Mouse (Mus musculus) layer of hippocampus, adult 9-10 months (tissue): ENCODE measurements around the gene D6Wsu163e.

ENCODE experiments used
- DNase-seq: peaks from one replicate; pipeline ENCODE4 v3.0.0; 2022; ENCODE audit warnings: low spot score

Gene D6Wsu163e

DNA sequence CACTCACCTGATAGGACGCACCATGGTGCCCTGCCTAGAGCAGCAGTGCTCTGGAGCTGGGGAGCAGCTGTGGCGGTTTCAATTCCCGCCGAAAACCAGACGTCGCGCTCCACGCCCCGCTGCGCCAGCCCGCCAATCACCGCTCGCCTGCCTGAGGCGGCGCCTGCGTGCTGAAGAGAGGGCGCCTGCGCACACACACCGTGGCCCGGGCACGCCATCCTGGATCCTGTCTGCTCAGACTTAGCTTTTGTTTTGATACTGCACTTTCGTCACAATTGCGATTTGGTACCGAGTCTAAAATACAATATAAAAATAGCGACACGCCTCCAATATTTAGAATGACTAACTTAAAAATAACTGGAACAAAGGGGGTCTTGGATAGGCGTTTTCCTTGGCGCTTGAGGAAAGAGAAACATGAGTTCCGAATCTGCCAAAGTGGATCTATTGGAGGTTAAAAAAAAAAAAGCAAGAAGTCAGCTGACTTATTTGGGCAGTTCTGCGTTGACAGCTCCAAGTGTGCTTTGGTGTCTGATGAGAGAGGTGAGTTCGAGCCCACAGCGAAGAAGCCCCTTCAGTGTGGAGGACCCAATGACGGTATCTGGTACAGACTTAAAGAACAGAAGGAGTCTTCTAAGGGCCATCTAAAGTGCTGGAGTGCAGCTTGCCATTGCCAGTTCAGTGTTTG lies at the start of gene D6Wsu163e, which contains the start of gene Rad51ap1:
Gene D6Wsu163e (plus strand): TSS at position 476 of the 685 bp plus-strand sequence.
Gene Rad51ap1 (minus strand): TSS at position 101 of the 685 bp plus-strand sequence.
- peak; percentile 89 for DNase-seq

DNA sequence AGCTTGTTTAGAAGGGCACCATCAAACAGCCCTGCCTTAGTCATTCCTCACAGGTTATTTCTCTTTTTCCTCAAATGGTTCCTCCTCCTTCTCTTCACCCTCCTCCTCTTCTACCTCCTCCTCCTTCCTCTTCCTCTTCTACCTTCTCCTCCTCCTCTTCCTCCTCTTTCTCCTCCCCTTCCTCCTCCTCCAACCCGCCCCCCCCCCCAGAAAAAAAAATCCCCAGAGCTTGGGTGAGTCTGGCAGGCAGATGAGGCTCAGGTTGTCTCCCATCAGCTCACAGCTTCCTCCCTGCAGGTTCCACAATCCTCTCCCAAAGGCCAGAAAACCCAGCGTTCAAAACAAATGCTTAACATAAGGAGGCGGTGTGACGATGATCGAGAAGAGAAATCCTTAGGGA lies 32.4 kb upstream of the D6Wsu163e start:
- no peak for DNase-seq

DNA sequence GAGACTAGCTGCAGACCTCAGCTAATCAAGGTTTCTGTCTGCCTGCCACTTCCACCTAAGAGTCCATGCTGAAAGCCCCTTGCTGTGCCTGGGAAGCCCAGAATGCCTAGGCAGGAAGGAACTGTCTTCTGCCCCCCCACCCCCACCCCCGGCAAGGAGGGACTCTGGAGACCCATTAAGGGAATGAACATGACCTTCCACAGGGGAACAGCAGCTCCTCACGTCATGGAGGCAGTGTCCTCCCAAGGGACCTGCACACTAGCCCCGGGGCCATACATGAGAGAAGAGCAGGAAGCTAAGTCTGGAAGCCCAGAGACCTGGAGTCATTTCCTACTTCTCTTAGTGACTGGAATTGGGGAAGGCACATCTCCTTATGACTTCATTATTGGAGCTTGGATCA lies 31.9 kb upstream of the D6Wsu163e start:
- DNase-seq = no peak

DNA sequence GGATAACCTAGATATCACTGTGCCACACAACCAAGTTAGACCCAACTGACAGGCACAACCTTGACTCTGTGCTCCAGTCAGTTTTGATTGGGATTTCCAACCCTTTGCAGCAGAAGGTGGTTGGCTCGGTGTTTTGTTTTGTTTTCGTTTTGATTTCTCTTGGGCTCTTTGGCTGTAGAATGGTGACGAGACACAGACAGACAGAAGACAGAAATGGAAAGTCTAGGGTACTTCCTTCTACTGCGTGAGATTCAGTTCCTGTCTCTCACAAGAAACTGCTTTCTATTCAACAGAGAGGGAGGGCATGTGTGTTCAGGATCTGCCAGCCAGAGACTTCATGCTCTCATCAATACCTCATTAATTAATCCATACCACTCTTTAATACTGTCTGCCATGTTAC lies 29.0 kb upstream of the D6Wsu163e start:
- peak; percentile 4 for DNase-seq

DNA sequence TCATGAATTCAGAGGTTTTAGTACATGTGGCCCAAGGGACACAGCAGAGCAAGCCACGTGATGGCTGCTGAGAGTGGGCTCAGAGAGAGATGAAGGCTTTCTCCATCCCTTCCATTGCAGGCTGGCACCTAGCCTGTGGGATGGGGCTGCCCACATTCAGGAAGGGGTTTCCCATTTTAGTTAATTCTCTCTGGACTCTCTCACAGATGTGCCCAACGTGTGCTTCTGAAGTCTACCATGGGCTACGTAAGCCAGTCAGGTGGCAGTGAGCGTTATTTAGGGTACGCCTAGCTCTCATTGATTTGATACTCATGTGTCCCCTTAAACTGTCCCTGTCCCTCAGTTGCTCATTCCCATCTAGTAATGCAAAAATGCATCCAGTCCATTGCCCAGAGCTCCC lies 24.8 kb upstream of the D6Wsu163e start:
- DNase-seq = no peak

DNA sequence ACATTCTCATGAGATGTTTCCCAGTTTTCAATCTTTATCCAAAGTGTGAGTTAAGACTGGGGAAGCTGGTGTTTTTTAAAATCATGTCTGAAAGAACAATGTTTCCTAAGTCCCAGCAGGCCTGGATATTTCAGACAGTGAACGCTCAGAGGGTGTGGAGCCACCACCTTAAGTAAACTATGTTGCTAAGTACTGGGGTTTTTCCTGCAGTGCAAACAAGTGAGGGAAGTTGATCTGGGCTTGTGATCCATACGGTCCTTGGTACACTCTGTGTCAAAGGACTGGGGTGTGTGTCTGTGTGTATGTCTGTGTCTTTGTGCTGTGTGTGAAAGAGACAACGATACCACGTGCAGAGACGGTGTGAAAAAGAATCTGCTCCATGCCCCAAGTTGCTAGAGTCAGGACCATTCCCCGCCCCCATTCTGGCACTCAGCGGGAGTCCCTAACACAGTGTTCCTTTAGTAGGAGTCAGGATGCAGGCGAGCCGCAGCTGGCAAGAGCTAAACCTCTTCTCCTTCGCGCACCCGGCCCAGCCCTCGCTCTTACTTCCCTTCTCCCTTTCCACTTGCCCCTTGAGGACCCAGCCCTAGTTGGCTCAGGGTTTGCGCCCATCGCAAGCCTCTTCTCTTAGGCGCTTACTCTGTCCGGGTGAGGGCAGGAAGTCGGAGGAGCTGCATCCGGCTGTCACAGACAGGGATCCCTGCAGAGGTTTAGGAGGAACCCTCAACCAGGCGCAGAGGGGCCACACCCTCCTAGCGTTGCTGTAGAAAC lies 18.5 kb upstream of the D6Wsu163e start, which contains the start of gene Dyrk4:
Gene Dyrk4 (minus strand): TSS at position 729 of the 771 bp plus-strand sequence.
- DNase-seq = no peak

DNA sequence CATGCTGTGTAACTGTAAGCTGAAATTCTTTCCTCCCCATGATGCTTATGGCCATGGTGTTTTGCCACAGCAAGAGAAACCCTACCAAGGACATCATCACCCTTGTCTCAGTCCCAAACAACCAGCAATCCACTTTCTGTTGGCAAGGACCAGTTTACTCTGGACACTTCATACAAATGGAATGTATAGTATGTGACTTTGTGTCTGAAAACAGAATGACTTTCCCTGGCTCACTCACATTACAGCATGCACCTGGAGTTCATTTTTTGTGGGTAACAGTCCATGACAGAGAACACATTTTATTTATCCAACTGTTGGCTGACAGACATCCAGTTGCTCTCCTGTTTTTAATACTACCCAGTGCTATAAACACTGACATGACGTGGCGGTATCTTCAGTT lies 6.9 kb upstream of the D6Wsu163e start:
- no peak for DNase-seq

DNA sequence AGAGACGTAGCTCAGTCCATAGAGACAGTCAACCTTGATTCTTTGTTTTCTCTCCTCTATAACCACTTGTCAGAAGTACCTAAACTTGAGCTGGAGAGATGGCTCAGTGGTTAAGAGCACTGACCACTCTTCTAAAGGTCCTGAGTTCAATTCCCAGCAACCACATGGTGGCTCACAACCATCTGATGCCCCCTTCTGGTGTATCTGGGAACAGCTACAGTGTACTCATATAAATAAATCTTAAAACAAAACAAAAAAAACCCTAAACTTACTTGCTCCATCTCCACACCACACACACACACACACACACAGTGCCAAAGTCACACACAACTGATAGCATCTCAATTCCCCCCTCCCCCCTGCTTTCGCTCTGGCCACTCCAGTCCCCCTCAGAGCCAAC lies 1.7 kb upstream of the D6Wsu163e start:
- DNase-seq = no peak

DNA sequence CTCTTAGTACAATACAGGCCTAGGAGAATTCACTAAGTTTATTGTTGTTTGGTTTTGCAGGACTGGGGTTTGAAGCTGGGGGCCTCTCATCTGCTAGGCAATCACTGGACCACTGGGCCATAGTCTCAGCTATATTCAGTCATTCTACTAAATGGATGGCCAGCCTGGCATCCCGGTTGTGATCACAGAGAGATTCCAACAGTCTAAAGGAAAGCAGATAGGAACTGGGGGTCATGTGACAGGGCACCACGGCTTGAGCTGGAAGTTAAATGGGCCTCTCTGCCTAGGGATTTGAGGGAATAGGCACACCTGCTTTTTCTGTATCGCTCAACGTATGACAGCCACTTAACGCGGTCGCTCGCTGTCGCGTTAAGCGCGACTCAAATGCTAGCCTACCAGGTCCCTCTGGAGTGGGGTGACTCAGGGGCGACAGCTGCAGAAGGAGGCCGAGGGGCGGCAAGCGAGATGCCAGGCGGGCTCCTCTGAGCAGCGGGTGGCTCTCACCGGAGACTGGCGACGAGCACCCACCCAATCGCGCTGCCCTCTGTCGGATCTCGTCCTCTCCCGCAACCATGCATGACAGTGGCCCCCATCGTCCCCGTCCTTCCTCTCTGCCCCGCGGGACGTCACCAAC lies 792 bp upstream of the D6Wsu163e start:
- no peak for DNase-seq

DNA sequence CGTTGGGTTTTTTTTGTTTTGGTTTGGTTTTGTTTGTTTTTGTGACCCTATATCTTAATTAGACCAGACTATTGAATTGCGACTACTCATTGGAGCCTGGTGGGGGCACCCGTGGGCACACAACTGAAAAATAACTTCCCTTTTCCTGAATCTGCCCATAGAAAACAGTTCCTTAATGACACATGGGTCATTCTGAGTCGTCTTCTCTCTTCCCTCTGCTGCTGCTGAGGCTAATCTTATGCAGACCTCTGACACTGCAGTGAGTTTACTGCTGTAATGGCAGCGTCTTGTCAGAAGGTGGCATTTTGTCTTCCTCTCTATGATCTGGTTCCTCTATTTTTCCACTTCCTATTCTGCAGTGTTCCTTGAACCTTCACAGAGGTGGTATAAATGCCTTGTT lies 689 bp downstream of the D6Wsu163e start:
- DNase-seq = no peak

DNA sequence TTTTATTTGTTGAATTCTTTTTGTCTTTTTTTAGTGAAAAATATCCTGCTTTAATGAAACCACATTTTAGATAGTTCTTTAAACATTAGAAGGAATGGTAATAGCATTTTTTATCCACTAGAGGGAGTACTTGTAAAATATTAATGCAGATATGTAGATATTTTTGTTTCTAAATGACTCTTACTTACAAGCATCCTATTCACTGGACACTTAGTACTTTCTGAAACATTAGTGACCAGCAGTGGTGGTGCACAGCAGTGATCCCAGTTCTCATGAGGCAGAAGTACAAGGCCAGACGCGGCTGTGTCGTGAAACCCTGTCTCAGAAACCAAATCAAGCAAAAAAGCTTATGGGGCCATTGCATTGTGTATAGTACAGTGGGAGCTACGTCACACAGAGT lies 8.6 kb downstream of the D6Wsu163e start:
- no peak for DNase-seq

DNA sequence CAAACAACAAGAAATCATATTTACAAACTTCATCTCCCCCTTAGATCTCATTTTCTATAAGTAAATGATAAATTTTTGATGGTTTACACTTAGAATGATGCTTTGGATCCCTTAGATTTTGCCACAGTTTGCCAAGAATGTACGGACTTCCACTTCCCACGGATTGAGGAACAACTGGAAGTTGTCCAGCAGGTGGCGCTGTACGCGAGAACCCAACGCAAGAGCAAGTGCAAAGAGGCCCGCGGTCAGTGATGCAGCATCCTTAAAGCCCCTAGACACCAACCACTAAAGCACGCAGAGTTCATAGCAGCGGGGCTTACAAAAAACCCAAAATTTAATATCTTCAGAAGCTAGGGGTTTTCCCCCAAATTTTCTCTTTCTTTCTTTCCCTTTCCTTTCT lies 16.0 kb downstream of the D6Wsu163e start:
- DNase-seq = peak; percentile 61

DNA sequence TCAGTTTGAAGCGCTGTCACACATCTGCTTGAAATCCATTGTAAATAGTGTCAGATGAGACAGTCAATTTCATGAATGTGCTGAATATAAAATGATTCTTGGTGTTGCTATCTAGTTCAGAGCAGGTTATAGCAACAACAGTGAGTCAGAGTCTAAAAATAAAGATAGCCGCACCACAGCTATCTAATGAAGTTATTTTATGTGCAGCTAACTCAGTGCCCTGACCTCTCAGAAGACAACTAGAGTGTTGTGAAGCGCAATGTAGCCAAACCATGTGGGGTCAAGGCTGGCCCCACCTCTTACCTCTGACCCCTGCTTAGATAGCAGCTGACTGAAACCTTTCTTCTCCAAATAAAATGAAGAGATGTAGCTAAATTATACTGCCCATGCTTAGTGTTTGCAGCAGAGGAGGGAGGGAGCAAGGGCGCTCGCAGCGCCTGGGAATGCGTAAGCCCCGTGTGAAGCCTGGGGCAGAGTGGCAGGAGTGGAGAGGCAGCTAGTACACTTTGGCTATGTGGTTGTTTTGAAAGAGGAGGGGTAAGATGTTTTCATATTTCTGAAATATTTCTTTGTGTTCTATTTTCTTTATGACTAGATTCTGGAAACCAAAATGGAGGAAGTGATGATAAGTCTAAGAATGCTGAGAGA lies 21.7 kb downstream of the D6Wsu163e start:
- no peak for DNase-seq

DNA sequence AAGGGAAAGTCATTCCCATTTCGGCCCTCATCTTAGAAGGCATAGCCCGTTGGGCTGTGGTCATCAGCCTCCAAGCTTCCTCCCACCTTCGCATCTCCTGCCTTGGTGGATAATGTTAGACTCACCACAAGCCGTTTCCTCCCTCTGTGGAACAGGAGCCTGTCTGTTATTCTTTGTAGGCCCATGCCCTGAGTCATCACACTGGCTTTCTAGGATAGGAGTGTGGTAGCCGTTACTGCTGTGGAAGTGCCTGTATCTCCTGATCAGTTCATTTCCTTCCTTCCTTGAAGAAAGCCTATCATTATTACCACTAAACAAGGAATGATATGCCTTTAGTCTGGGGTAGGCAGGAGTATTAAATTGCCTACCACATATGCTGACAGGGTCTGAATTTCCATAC lies 22.9 kb downstream of the D6Wsu163e start:
- DNase-seq = no peak

DNA sequence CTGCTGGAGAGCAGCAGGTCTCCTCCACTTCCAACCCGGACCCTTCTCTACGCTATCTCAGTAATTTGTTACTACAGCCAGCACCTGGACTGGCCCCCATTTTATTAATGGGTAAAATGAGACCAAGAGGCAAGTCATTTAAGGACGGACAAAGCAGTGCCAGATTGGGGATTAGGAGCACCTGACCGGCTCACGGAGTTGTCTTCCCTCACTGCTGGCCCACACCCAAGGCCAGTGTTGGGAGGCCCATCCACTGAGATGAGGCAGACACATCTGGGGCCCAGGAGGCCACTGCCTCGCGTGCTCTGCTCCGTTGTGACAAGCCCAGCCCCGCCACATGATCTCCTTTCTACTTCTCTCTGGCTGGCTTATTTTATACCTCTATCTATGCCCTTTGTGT lies 23.7 kb downstream of the D6Wsu163e start:
- no peak for DNase-seq

DNA sequence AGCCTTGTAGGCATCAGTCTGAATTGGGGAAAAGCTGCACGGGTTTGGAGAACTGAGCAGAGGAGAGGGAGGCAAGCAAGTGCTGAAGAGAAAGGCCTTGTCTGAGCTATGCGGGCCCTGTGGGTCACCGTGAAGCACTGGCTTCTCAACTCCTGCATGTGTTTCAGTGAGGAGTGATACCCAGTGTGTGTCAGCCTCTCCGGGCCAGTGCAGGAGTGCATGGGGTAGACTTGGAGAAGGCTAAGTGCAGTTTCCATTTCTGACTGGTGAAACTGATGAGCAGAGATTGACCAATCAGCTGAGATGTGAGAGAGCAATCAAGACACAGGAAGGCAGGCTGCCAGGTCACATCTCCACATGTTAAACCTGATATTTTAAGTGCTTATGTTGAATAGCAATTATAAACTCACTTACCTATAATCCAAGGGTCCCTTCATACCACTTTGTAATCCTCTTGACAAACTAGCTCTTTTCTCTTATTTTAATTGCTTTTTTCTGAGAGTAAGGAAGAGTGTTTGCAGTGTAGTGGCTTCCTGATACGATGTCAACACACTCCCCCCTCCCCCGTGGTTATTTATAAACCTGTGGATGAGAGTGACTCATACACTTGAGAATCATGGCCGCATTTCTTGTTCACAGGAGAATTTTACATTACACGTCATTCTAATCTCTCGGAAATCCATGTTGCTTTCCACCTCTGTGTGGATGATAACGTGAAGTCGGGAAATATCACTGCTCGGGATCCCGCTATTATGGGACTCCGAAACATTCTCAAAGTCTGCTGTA lies 26.7 kb downstream of the D6Wsu163e start:
- no peak for DNase-seq

DNA sequence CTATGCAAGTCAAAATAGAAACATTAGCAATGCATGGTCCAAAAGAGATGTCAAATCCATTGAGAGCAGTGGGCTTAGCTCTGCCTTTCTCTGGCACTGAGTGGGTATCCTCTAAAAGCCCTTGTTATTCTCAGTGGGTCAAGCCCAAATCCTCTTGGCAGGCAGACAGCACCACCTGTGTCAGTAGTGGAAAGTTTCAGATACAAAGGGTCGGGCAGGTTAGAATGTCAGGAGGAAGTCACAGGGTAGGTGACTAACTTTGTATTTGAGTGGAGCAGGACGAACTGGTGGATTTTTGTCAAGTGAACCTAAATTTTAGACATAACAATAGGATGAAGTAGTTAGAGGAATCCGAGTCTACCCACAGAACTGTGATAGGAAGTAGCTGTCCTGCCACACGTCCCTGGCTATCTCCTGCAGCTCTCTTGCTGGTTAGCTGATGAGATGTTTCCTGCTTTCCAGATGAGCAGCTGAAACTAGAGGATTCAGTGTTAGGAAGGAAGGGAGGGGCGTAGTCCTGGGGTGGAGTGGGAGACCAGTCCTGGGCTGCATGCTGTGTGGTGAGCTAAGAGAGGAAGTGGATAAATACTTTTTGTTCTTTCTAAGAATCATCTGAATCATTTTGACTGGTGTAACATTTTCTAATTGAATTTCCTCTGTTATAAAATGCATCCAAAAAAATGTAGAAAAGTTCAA lies 41.9 kb downstream of the D6Wsu163e start:
- DNase-seq = no peak

DNA sequence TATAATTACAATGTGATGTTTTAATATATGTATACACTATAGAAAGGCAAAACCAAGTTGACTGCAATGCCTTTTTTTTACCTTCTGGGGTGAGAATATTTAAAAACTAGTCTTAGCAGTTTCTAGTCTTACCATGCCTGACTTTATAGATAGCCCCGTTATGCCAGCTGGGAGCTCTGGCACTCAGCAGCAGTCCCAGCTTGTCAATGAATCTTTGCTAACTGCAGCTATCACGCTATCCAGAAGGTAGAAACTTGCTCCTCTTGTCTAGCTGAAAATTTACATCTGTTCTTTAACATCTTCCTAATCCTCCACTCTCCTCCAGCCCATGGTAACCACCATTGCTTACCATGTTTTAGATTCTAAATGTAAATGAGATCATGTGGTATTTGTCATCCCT lies 53.9 kb downstream of the D6Wsu163e start:
- DNase-seq = peak; percentile 10

DNA sequence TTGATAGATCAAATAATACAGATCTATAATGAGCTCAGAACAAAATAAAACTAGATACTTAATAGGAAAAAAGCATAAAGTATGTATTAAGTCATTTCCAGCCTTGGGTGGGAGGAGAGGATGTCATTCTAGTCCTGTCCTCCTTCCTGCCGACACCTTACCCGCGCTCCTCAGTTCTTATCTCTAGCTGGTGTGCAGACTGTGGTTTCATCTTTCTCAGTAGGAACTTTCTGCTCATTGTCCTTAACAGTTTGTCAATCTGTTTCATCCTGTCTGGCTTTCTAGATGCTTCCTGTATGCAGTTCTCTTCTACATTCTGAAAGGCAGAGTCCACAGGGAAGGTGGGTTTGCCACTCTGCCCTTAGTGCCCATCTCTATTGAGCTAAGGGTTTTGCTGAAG lies 55.7 kb downstream of the D6Wsu163e start:
- no peak for DNase-seq

DNA sequence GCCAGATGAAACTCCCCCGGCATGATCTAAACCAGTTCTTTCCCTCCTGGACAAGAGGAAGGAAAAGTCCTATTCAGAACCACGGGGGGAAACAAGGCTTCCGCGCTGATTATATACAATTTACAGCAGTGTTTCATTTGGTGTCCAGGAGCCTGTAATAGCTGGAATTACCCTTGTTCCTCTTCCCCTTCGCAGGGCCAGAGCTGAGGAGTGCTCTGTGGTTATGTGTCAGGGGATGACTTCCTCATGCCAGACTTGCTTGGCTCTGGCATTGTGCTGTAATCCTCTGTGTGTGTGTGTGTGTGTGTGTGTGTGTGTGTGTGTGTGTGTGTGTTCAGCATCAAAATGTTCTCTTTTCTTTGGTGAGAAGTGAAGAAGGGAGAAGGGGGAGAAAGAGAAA lies 56.6 kb downstream of the D6Wsu163e start:
- no peak for DNase-seq

DNA sequence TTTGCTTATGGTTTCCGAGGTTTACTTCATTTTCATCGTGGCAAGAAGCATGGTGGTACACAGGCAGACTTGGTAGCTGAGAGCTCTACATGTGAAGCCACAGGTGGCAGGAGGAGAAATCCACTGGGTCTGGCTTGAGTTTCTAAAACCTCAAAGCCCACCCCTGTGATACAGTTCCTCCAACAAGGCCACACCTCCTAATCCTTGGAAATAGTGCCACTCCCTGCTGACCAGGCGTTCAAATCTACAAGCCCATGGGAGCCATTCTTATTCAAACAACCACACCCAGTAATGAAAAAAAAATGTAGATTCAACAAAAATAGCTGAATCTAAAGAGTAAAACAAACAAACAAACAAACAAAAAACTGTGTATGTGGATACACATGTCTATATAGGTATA lies 65.9 kb downstream of the D6Wsu163e start:
- DNase-seq = no peak
